8 mouse cellular contexts compared by ENCODE assay signal in the genomic region with DNA sequence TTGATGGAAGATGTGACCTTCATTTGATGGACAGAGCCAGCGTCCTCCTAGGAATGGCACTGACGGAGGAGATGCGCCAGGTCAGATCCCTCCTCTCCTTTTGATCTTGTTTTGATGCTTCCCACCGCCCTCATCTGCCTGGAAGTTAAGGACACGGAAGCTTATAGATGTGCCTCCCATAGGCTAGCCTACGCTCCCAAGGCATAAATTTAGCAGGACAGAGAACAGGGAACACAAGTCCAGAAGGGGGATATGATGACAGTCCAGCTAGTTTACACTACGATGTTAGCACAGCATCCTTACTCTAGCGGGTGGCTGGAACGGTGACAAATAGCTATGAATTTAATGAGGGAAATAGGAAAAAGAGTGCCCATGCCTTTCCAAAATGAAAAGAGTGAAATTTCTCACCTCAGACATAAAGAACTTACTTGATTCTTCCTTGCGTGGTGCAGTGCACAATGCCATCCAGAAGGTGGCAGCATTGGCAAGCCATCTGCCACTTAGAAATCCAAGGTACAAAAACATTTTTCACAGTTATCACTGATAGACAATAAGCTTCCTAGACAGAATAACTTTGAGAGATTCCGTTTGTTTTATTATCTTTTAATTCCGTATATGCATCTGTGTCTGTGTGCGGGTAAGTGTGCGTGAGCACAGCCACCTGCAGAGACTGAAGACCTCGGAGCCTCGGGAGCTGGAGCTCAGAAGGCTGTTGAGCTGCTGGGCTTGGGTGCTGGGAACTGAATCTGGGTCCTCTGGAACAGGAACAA. TPM values are rescaled to one million over a fixed set of nuclear protein-coding genes. Genes with fewer than 3 reads are reported as not detected.
A peak's percentile ranks its signal among the peaks of the same experiment; 100 is the strongest.
DNase-seq lines count a peak whose midpoint lies in the region; ATAC-seq and TF ChIP-seq lines count a peak whose summit lies in the region.

No protein-coding gene starts in this region.

- no peak overlapping the region for H3K27ac ChIP-seq in liver, embryonic 12.5 days
- no peak overlapping the region for H3K27ac ChIP-seq in left cerebral cortex, adult 2 months

- H3K4me1 ChIP-seq in liver, embryonic 12.5 days = peaks cover 14% of the 10 kb centered on the region

- no peak overlapping the region for H3K4me3 ChIP-seq in liver, embryonic 12.5 days
- H3K4me3 ChIP-seq in left cerebral cortex, adult 2 months = no peak overlapping the region

- H3K4me2 ChIP-seq in liver, embryonic 12.5 days = no peak overlapping the region

- no peaks in the 10 kb centered on the region for H3K9me3 ChIP-seq in liver, embryonic 12.5 days (replicated peaks)

- ATAC-seq in liver, embryonic 12.5 days = no peak

- H3K9ac ChIP-seq in liver, embryonic 12.5 days = no peak overlapping the region

- no peaks in the 10 kb centered on the region for H3K36me3 ChIP-seq in liver, embryonic 12.5 days

- intact Hi-C loops in heart, postnatal 36 days (cut with DNase I) = loop anchor here (1.0 to 5.0 kb wide), 6 partner anchors 43 to 320 kb away; no protein-coding TSS in a partner anchor
- intact Hi-C loops in left cerebral cortex, adult 2 months (cut with DNase I) = loop anchor here (1.0 to 5.0 kb wide), 5 partner anchors 45 to 320 kb away; no protein-coding TSS in a partner anchor

- TF ChIP-seq CTCF in left cerebral cortex, adult 2 months (IDR thresholded peaks at IDR 0.05) = peak; percentile 96

- peak; percentile 56 for DNase-seq in liver
- DNase-seq in adrenal gland, adult 18-20 months (ENCODE audit: low spot score in 2 of 2) = peak; percentile 50 to 63
- DNase-seq in embryo, embryonic 11 days = peak; percentile 59
- DNase-seq in heart, postnatal 36 days = peak; percentile 61 to 70
- peak; percentile 44 to 67 for DNase-seq in left cerebral cortex, adult 2 months (ENCODE audit: extremely low spot score in 1 of 2, low spot score in 2 of 2)
- DNase-seq in natural killer cell, adult 2 months (ENCODE audit: low spot score in 2 of 2) = peak; percentile 42 to 68
- DNase-seq in telencephalon, adult 2 months (ENCODE audit: low read depth, low spot score) = peak; percentile 47

- H3K27me3 ChIP-seq in liver, embryonic 12.5 days (replicated peaks) = no peaks in the 10 kb centered on the region

- WGBS in liver, embryonic 12.5 days (ENCODE audit: insufficient replicate concordance) = 50% methylated on average over 16 of the region's 16 CpGs

RNA-seq across cellular contexts. Expression of a gene that starts 6.9 kb away (rescaled TPM):
- not detected in 2 replicates for polyA plus RNA-seq in liver, embryonic 12.5 days (2016; fragmentation: Nextera tagmentation; extraction: Ambion mirVana)
- not detected for total RNA-seq in adrenal gland, adult 18-20 months (2021)
- total RNA-seq in heart, postnatal 36 days (2021) = not detected
- not detected for total RNA-seq in left cerebral cortex, adult 2 months (2021)
